Mouse (Mus musculus): Measurements from ENCODE around the gene Pcsk6.

Pcsk6 gene

DNA sequence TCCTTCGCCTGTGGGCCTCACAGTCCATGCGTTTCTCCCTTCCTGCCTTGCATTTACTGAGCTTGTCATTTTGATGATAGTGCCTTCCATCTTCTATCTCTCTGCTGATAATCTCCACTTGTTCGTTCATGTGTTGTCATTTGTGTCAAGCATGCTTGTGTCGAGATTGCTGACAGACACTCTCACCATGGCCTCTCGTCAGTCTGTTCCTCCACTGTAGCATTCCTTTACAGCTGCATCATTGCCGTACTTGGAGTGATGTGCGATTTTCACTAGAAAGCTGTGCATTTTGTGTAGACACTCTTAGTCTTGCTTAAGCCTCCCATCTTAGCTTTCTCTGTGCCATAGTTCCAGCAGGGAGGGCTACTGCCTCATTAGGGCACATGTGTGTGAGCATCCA lies 79.5 kb downstream of the Pcsk6 start:
- no peak for DNase-seq (ENCODE audit: low spot score in 2 of 2)

DNA sequence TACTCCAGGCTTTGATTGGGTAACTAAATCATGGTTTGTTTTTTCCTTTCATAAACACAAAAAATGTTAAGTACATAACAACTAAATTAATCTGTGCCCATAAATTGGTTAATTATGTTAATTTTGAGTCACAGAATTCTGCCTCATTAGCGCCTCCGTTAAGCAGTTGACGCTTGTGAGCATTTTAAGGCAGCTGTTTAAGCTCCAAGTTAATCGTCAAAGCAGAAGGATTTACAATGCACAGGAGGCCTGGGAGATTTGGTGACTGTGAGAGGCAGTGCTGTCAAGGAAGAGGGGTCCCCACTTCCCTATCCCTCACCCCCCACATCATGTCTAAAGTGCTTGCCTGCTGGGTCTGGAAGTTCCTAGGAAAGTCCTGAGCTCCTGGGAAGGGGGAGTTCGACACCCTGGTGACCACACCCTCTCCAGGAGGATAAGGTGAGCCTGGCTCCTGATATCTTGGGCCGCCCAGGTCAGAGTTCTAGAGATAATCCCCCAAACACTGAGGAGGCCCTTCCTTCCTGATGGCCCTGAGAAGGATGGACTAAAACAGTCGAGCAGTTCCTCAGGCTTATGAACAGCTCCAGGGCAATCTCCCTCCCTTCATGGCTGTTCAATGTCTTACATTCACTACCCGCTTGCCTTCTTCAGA lies 83.9 kb downstream of the Pcsk6 start:
- no peak for DNase-seq (ENCODE audit: low spot score in 2 of 2)

DNA sequence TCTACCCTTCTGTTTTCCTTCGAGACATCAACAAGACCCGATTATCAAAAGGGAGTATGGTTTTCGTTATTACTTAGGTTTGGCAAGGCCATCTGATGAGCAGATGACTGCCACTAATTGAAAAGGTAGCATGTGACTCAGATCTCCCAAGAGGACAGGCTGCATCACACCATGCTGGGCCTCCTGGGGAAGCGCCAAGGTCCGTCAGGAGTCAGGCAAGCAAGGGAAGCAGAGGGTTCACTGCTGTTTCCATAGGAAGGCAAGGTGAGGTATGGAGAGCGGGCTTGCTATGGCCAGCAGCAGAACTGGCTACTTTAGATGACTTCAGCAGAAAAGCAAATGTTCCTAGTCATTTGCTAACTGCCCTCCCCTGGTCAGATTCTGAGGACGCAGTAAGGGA lies 84.9 kb downstream of the Pcsk6 start:
- no peak for DNase-seq (ENCODE audit: low spot score in 2 of 2)

DNA sequence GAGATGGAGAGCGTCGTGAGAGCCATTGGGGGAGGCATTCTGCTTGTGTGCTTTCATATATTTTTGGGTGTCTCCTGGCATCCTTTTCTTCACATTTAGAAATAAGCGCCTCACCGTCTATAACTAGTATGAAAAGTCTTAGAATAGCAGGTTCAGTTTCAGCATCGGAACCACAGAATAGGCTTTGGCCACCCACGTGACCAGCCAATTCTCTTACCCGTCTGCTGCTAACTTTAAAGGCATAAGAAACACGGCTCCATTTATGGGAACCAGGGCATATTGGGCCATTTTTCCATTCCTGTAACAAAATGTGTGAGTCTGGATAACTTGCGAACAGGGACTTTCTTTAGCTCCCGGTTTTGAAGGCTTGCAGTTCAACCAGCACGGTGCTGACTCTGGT lies 87.4 kb downstream of the Pcsk6 start:
- no peak for DNase-seq (ENCODE audit: low spot score in 2 of 2)

DNA sequence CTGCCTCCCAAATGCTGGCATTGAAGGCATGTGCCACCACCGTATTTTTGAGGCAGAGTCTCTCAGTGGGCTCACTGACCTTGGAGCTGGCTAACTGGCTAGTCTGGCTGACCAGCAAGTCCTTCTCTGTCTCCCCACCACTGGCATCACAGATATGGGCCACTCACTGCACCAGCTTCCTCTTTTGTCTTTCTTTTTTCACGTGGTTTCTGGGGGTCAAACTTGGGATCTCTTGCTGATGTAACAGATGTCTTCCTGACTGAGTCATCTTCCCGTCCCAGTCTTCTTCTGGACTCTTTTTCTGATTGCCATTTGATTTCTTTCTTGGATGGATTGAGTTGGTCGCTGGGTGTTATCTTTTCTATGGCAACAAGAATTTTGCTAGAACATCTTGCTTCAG lies 93.0 kb downstream of the Pcsk6 start:
- DNase-seq (ENCODE audit: low spot score in 2 of 2): no peak

DNA sequence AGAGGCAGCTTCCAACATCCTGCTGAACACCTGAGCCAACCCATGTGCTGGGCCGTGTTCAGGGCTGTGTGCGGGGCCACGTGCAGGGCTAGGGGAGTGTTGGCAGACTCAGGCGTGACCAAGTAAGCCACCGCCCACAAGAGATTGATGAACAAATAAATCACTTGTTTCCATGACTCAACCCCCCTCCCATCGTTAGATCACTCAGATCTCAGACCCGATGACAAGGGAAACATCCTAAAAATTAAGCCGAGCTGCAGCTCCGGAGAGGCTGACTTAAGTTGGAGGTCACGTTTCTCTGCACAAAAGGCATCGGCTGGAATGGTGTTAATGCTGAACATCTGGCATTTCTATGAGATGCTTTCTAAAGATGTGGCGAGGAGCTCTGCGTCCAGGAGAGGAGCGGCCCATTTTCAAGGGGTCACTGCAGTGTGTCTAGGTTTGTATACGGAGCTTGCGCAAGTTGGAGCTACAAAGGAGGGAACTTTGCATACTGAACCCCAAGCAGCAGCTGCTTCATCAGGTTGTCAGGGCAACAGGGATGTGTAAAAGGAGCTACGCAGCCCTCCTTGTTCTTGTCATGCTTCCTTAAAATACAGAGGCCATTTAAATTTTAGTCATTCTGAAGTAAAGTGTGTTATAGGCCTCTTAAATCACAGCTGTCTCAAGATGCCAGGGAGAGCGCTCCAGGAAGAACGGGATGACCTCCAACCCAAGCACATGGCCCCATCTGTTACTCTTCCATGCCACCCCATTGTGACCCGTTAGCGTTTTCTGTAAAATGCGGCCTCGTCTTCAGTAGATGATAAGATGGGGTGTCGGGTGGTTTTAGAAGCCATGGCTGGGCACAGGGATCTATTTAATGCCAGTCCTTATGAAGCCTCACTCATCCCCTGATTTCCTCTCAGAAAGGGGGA lies 94.0 kb downstream of the Pcsk6 start:
- DNase-seq (ENCODE audit: low spot score in 2 of 2): no peak

DNA sequence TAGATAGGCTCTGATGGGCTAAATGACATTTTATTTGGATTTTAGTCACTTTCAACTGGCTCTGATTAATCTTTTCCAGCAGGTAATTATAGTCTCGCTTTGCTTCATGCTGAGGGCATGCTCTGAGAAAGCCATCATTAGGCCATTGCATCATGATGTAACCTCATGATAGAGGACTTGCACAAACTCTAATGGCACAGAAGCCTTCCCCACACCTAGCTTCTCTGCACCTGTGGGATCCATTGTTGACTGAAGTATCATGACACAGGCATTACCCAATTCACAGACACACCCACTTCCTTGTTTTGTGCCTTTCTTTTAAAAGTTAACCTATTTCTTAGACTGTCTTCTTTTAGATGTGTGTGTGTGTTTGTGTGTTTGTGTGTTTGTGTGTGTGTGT lies 95.7 kb downstream of the Pcsk6 start:
- DNase-seq (ENCODE audit: low spot score in 2 of 2): no peak

DNA sequence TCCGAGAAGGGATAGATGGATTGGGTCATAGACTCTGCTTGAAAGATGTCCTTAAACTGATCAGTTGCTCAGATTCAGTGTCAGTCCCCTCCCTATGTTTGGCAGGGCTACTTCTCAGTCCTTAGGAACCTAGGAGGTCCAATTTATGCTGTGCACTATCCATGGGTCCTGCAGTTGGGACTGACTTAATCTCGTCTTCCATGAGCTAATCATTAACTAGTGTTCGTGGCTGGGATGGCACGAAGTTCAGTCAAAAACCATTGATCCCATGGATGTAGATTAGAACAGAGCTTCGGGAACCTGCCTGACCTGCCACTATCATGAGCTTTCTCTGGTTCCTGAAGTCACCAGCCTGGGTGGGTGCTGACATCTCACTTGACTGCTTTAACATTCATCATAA lies 96.6 kb downstream of the Pcsk6 start:
- DNase-seq (ENCODE audit: low spot score in 2 of 2): no peak

DNA sequence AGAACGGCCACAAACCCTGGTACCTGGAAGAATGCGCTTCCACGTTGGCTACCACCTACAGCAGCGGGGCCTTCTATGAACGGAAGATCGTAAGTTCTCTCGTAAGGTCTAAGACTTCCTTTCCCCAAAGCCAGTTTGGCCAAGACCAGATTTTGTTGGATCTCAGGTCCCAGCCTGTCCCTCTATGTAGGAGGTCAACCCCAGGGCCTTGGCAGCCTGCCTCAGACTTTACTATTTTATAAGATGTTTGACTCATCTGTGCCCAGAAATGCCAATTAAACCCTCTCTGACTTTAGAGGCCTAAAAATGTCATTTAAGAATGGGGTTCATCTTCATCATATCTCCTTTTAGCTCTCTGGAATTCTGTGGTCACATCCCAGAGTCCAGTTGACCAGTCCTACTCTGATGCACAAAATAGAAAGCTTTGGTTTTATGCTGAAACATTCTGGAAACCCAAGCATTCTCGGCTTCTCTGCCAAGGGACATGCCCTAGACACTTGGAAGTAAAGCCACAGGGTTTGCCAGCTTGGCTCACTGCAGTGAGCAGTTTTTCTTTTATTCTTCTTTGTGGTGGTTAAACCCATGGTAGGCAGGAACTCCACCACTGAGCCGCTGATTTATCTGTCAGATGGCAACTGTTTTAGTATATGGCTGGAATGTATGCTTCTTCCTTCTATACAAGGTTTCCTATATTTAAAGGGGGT lies 97.8 kb downstream of the Pcsk6 start:
- no peak for DNase-seq (ENCODE audit: low spot score in 2 of 2)

DNA sequence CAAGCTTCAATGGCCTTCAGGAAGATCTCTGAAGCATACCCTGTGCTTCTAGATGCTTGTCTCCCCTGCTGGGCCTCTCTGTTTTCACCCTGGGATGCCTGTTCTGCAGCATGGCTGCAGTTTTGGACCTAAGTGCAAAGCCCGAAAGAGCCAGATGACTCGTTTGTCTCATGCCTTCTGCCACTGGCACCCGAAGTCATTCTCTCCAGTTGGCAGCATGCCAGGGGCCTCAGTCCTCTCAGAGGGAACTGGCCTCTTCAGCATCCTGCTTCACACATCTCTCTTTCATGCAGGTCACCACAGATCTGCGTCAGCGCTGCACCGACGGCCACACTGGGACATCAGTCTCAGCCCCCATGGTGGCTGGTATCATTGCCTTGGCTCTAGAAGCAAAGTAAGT lies 101.1 kb downstream of the Pcsk6 start:
- no peak for DNase-seq (ENCODE audit: low spot score in 2 of 2)

DNA sequence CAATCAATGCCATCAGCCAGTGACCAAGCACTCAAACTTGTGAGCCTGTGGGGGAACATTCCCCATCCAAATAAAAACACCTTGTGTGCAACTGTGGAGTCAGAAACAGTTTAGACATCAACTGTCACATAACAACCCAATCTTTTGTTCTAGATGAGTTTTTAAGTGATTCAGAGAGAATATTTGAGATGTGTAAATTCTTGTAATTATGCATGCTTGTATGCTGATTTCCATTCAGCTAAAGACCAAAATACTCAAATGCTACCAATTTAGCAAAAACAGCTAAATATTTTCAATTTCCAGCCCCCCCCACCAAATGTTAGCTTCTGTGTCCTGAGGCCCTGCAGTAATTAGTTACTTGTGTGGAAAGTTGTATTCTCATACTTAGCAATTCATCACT lies 102.9 kb downstream of the Pcsk6 start:
- no peak for DNase-seq (ENCODE audit: low spot score in 2 of 2)

DNA sequence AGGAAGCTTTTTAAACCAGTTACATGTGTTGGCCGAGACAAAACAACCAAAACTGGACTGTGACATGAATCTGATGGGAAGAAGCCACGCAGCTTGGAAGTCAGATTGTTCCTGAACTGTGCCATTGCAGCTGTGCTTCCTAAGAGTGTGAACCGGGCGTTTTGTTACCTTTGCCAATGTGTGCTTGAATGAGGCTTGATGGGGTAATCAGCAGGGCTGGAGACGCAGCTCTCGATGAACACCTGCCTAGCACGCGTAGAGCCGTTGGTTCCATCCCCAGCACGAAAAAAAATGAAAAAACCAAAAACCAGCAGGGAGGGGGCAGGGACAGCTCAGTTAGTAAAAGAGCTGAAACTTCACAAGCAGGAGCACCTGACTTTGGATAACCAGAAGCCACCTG lies 109.8 kb downstream of the Pcsk6 start:
- DNase-seq (ENCODE audit: low spot score in 2 of 2): no peak

DNA sequence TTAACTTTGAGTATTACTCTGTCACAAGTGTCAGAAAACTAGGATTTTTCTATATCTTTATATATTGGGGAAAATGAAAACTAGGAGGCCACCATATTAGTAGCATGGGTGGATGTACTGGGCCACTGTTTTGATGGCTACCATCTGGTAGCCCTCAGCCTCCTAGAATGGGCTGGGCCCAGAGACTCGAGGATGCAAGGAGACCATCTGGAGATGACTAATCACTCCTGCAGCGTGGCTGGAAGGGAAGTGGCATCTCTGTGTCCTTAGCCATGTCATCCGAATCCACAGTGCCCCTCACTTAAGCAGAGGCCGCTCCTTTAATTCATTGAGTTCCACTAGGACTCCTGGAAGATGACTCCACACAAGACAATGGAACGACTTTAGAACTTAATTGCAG lies 115.8 kb downstream of the Pcsk6 start:
- DNase-seq (ENCODE audit: low spot score in 2 of 2): no peak

DNA sequence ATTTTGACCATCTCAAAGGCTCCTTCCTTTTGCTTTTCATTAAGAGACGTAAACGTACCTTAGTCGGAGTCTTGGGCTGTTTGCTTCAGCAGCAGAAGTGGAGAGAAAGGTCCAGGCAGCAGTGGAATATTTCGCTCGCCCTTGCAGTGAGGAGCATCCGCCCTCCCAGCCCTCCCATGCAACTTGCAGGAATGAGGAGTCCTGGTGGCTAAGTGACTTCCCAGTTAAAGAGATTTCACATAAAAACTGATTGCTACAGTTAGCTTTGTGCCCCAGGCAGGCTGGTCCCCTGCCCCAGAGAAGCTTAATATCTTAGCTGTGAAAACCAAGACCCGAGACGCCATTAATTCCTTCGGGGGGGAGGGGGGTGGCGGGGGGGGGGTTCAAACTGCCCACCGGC lies 116.4 kb downstream of the Pcsk6 start:
- no peak for DNase-seq (ENCODE audit: low spot score in 2 of 2)

DNA sequence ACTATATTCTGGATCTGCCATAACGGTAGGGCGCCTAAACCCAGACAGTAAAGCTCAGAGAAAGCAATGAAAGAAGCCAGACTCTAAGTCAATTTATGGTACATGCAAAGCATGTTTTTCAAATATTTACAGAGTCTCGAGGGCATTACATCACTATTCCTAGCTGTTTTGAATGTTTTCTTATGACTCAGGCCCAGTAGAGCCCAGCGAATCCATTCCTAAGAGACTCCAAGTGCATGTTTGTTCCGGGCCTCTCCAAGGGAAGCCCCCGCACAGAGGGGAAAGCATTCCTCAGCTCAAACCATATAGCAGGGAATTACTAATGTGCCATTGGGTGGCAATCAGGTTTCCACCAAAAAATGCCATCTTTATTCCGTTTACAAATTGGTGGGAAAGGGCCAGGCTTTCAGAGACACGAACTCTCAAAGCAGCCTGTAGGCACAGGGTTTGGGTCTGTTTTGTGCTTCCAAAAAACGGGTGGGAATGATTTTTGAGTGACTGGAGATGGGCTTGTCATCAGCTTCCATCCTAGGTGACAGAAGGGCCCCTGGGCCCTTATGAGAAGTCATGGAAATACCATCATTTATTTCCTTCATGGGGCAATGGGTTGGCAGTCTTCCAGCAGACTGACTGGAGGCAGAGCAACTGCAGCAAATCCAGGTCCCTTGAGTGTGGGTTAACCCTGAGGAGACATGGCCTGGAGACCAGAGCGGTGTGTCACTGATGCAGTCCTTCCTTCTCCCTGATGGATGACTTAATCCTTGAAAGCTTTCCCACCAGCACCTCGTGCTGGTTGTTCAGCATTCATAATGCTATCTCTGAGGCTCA lies 117.7 kb downstream of the Pcsk6 start:
- DNase-seq (ENCODE audit: low spot score in 2 of 2): no peak

DNA sequence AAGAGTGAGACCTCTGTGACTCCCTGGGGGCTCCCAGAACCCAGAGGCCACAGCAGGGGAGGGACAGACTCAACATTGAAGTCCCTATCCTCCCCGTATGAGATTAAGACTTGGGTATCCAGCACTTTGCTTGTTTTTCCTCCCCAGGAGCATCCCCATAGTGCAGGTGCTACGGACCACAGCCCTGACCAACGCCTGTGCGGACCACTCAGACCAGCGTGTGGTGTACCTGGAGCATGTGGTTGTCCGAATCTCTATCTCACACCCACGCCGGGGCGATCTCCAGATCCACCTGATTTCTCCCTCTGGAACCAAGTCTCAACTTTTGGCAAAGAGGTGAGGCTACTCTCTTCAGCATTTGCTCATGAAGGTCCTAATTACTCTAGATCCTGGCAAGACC lies 118.5 kb downstream of the Pcsk6 start:
- DNase-seq (ENCODE audit: low spot score in 2 of 2): no peak

DNA sequence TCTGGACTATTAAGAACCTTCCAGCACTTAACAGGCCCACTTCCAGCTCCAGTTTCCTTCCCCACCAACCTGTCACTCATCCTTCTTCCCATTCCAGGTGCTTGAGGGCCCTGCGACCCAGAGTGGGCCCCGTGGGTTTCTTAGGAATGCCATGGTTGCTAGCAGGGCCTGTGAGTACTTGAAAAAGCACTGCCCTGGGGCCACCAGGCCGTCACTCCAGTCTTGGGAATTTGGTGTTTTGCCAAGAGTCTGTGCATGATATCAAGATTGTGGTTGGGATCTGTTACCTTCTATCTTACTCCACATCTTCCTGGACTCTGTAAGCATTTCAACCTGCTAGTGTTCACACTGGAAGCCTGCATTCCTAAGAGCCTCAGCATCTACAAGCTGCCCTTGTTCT lies 120.5 kb downstream of the Pcsk6 start:
- DNase-seq (ENCODE audit: low spot score in 2 of 2): no peak

DNA sequence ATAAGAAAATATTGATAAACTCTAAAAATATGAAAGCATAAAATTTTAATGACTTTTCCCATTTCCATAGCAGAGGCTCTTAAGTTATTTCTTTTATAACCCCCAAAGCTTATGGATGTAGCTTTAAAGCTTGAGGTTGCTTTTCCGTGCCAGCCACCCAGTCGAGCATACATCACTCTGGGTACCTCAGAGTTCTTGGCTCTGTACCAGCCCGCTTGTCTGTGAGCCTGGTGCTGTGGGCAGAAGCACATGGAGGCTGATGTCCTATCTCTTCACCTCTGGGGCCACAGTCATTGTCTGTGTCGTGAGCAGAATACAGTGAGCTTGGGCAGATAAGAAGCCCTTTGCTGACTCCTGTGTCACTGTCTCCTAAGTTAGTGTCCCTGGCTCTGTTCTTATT lies 126.7 kb downstream of the Pcsk6 start:
- no peak for DNase-seq (ENCODE audit: low spot score in 2 of 2)

DNA sequence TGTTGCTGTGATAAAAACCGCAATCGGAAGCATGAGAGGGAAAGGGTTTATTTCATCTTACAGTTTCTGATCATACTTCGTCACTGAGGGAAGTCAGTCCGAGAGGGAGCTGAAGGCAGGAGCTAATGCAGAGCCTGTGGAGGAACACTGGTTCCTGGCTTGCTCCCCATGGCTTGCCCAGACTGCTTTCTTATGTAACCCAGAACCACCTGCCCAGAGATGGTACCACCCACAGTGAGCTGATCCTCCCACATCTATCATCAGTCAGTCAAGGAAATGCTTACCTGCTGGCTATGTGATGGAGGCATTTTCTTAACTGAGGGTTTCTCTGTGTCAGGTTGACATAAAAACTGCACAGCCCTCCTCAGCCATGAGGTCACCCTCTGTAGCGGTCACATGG lies 127.2 kb downstream of the Pcsk6 start:
- DNase-seq (ENCODE audit: low spot score in 2 of 2): no peak

DNA sequence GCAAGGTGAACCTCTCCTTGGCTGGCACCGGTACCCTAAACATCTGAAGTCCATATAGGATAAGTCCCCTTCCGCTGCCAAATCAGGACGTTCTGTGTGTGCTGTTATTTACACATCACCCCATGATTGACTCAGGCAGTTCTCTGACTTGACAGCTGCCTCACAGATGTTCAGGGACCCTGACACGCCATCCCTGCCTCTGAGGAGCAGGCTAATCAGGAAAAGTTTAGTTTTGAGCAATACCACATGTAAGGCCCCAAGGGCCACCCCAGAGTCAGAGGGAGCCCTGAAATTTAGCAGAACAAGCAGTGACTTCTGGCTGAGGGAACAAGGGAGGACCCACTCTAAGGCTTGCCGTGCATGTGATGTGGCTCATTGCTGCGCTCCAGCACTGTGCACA lies 130.8 kb downstream of the Pcsk6 start:
- DNase-seq (ENCODE audit: low spot score in 2 of 2): no peak

DNA sequence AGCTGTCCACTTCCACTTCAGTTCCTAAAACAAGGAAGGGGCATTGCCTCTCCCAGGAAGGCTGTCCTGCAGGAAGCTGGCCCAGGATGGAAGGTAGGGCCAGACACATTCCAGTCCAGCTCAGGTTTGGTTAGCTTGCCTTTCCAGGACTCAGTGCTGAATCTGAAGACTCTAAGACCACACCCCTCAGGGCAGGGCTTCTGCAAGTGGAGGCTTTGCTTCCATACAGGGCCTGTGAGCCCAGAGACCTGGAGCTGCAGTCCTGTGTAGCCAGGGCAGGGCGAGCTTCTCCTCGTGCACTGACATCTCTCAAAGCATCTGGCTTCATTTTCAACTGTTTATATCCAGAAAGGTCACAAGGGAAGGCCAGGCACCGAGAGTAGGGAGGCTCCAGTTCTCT lies 131.9 kb downstream of the Pcsk6 start:
- DNase-seq (ENCODE audit: low spot score in 2 of 2): no peak
